In the genomic region with DNA sequence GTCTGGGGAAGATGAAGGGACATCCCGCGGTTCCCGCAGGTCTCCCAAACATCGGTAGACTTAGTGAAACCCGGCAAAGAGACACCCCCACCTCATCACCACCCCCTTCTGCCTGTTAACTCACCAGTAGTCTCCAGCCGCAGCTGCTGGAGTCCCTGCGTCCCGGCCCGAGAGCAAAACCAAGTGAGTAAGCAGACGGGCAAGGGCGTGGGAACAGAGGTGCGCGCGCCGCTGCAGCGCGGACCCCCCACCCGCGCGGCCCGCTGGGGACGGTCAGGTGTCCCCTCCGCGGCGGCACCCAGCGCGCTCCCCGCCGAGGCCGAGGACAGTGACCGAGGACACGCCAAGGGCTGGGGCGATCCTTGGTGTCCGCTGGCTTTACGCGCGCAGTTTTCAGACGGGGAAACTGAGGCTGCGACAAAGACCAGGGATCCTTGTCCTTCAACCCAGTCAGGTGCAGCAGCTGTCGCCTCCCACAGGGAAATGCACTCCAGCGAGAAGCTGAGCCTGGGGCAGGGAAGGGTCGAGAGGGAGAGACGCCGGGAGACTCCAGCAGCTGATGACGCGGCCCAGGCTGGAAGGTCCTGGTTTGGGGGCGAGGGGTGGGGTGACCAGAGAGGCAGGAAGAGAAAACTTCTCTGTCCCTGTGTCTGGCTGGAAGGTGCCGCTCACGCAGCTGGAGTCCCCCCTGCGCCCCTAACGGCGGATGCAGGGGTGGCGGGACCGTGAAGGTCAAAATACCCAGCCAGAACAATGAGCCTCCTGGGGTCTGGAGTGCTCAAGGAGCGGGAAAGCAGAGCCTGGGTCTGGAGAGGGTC, we compare ENCODE assay signal across 8 mouse cellular contexts. TPM values are rescaled to one million over a fixed set of nuclear protein-coding genes. Genes with fewer than 3 reads are reported as not detected.
DNase-seq lines count a peak whose midpoint lies in the region; ATAC-seq and TF ChIP-seq lines count a peak whose summit lies in the region.

A gene (minus strand): TSS at position 435 of the 818 bp plus-strand sequence.

- H3K9ac ChIP-seq in lung, embryonic 14.5 days = peak within 1 kb of the TSS; percentile 50
- peak within 1 kb of the TSS; percentile 69 for H3K9ac ChIP-seq in heart, embryonic 12.5 days
- peak within 1 kb of the TSS; percentile 80 for H3K9ac ChIP-seq in neural tube, embryonic 13.5 days

- intact Hi-C loops in left cerebral cortex, postnatal 36 days (cut with DNase I) = no loop called here

- under 1% methylated on average over 54 of the region's 55 CpGs for WGBS in lung, embryonic 14.5 days
- under 1% methylated on average over 55 of the region's 55 CpGs for WGBS in heart, embryonic 12.5 days
- under 1% methylated on average over 55 of the region's 55 CpGs for WGBS in neural tube, embryonic 13.5 days

- H3K4me3 ChIP-seq in lung, embryonic 14.5 days (ENCODE audit: low read depth, low read length) = peak within 1 kb of the TSS; percentile 55
- peak within 1 kb of the TSS; percentile 59 for H3K4me3 ChIP-seq in heart, embryonic 12.5 days
- peak within 1 kb of the TSS; percentile 58 for H3K4me3 ChIP-seq in neural tube, embryonic 13.5 days

- DNase-seq in lung, embryonic 14.5 days = peak; percentile 48
- DNase-seq in lung, postnatal 14 days = no peak
- DNase-seq in embryo, embryonic 11 days = peak; percentile 74
- DNase-seq in left cerebral cortex, postnatal 36 days (ENCODE audit: low spot score in 2 of 2) = no peak
- no peak for DNase-seq in spleen, adult 18-20 months
- no peak for DNase-seq in cerebellum, postnatal 4 days (ENCODE audit: low spot score in 2 of 2)

- TF ChIP-seq CTCF in lung, embryonic 14.5 days (IDR thresholded peaks at IDR 0.05; ENCODE audit: low read depth) = peak; percentile 58

- H3K9me3 ChIP-seq in lung, embryonic 14.5 days (ENCODE audit: low read depth, low read length) = no peaks in the 10 kb centered on the region
- H3K9me3 ChIP-seq in heart, embryonic 12.5 days (replicated peaks) = no peaks in the 10 kb centered on the region
- H3K9me3 ChIP-seq in neural tube, embryonic 13.5 days = no peaks in the 10 kb centered on the region

- peaks cover 15% of the 10 kb centered on the region for H3K4me1 ChIP-seq in lung, embryonic 14.5 days (ENCODE audit: insufficient read depth)
- H3K4me1 ChIP-seq in heart, embryonic 12.5 days (replicated peaks) = peaks cover 38% of the 10 kb centered on the region
- H3K4me1 ChIP-seq in neural tube, embryonic 13.5 days (replicated peaks) = peaks cover 66% of the 10 kb centered on the region

- peaks cover 37% of the 10 kb centered on the region for H3K27me3 ChIP-seq in lung, embryonic 14.5 days (ENCODE audit: insufficient read depth, low read length)
- H3K27me3 ChIP-seq in heart, embryonic 12.5 days (replicated peaks) = peaks cover 35% of the 10 kb centered on the region
- peaks cover 17% of the 10 kb centered on the region; the same call in 1 of the 2 replicates for H3K27me3 ChIP-seq in neural tube, embryonic 13.5 days

- H3K27ac ChIP-seq in lung, embryonic 14.5 days (ENCODE audit: low read depth) = no peak within 1 kb of the TSS
- no peak within 1 kb of the TSS for H3K27ac ChIP-seq in heart, embryonic 12.5 days (ENCODE audit: poor library complexity, severe bottlenecking)
- H3K27ac ChIP-seq in neural tube, embryonic 13.5 days (replicated peaks) = peak within 1 kb of the TSS; percentile 97

- peaks cover 6% of the 10 kb centered on the region; the same call in 1 of the 2 replicates for H3K36me3 ChIP-seq in lung, embryonic 14.5 days (ENCODE audit: insufficient read depth)
- H3K36me3 ChIP-seq in heart, embryonic 12.5 days = peaks cover 3% of the 10 kb centered on the region
- H3K36me3 ChIP-seq in neural tube, embryonic 13.5 days = peaks cover 6% of the 10 kb centered on the region

- no peak for ATAC-seq in lung, embryonic 14.5 days (ENCODE audit: insufficient read depth)
- ATAC-seq in heart, embryonic 12.5 days (ENCODE audit: insufficient number of reproducible peaks, low FRiP score) = no peak
- ATAC-seq in neural tube, embryonic 13.5 days (ENCODE audit: low read depth) = no peak

- peak within 1 kb of the TSS; percentile 69 for H3K4me2 ChIP-seq in lung, embryonic 14.5 days
- peak within 1 kb of the TSS; percentile 90 for H3K4me2 ChIP-seq in heart, embryonic 12.5 days
- peak within 1 kb of the TSS; percentile 96 for H3K4me2 ChIP-seq in neural tube, embryonic 13.5 days

RNA-seq across cellular contexts. Expression of the gene that starts here (rescaled TPM):
- polyA plus RNA-seq in lung, embryonic 14.5 days (2014; fragmentation: Nextera tagmentation; extraction: Ambion mirVana) = 0.54 and 0.72 TPM in 2 replicates
- 1.7 and 1.8 TPM in 2 replicates for polyA plus RNA-seq in heart, embryonic 12.5 days (2016; fragmentation: Nextera tagmentation; extraction: Ambion mirVana)
- total RNA-seq in left cerebral cortex, postnatal 36 days (2021) = 10 to 100 TPM; 18.3 to 27.0 TPM
- polyA plus RNA-seq in neural tube, embryonic 13.5 days (2015; fragmentation: Nextera tagmentation; extraction: Ambion mirVana) = 17.5 and 17.9 TPM in 2 replicates

Comparison
In these comparisons a context has a peak if more than half of its experiments do, and no peak if none do; other contexts are left out.
1. Peak in DNase-seq, H3K4me3 ChIP-seq, H3K9ac ChIP-seq and H3K4me2 ChIP-seq in lung, embryonic 14.5 days; RNA of the gene not detected or under 1 TPM.